Mouse (Mus musculus): ENCODE data around the gene Stxbp4.
A peak's percentile ranks its signal among the peaks of the same experiment; 100 is the strongest.

GRCm38 (mm10) chr11:90675479-90676110 lies 37.7 kb upstream of the Stxbp4 start:
- TF ChIP-seq EP300 (IDR thresholded peaks at IDR 0.05; ENCODE audit: low read depth) (peak; percentile 98), CTCF (IDR thresholded peaks at IDR 0.05; ENCODE audit: low read depth) (no peak)

Measured in liver, postnatal 0 days (tissue).